Mouse (Mus musculus) heart, adult 2 months (tissue): ENCODE measurements around the gene Tbc1d10b.

Source experiments
- CTCF ChIP-seq: fragments of 200-600 bp; IDR thresholded peaks from 2 replicates; pipeline ENCODE4 v1.8.1; 2022; ENCODE audit warnings: antibody characterized with exemption, mild to moderate bottlenecking, moderate library complexity
- EP300 ChIP-seq: fragments of 200-500 bp; IDR thresholded peaks from 2 replicates; pipeline ENCODE4 v1.6.1; 2011; ENCODE audit warnings: low read depth, low read length, control low read depth; ENCODE audit not compliant: insufficient read depth
- POLR2A ChIP-seq: fragments of 200-500 bp; IDR thresholded peaks from 2 replicates; pipeline ENCODE4 v1.6.1; 2011; ENCODE audit warnings: mild to moderate bottlenecking, low read depth, low read length, control low read depth; ENCODE audit not compliant: insufficient read depth

- TF ChIP-seq POLR2A (no peak), CTCF (no peak), EP300 (no peak)
Observed at GRCm38 (mm10) chr7:127255008-127255407, 46.7 kb upstream of the Tbc1d10b start.
